Mouse (Mus musculus): Measurements from ENCODE around the gene Ap2s1. TPM values are rescaled to one million over a fixed set of nuclear protein-coding genes. Genes with fewer than 3 reads are reported as not detected.
"Not testable (repeated sequence)": the region's sequence is repeated elsewhere in the genome, so short reads cannot be mapped to it uniquely, and the experiment has no call there.

Ap2s1 gene
- 455 and 489 TPM in 2 replicates for polyA plus RNA-seq (2012; rRNA removed)

DNA sequence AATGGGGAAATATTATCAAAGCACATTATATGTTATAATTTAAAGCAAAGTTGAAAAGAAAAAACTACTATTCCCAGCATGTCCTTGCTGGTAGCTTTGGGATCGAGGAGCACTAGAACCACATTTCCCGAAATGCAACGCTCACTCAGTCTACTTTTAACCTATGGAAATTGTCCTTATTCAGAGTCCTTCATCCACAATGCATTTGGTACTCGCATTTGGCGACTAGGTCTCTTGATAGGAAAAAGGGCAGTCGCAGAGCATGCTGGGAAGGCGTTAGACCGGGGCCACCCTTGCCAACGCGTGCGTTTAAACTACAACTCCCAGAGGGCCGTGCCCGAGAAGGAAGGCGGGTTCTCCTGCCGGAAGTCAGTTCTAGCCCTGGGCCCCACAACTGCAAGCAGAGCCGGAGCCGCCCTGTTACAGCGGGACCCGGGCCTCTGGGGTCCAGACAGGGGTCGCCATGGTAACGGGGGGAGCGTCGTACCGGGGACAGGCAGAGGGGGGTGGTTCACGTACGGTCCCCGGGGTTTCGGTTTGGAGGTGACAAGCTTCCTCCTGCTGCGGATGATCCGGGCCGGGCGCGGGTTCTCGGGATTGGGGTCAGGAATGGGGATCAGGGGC, at the start of gene Ap2s1:
TSS of gene Ap2s1 (plus strand) at position 338 of the 624 bp plus-strand sequence.
- TF ChIP-seq POLR2A (IDR thresholded peaks at IDR 0.05; ENCODE audit: borderline replicate concordance, extremely low read depth, insufficient read depth, insufficient read length, poor library complexity, severe bottlenecking) (peak; percentile 27; the same call in 1 of the 2 replicates), CTCF (IDR thresholded peaks at IDR 0.05; ENCODE audit: borderline replicate concordance, extremely low read depth, insufficient read depth, insufficient read length) (no peak)
- peak; percentile 100 for DNase-seq (ENCODE audit: low read depth)

DNA sequence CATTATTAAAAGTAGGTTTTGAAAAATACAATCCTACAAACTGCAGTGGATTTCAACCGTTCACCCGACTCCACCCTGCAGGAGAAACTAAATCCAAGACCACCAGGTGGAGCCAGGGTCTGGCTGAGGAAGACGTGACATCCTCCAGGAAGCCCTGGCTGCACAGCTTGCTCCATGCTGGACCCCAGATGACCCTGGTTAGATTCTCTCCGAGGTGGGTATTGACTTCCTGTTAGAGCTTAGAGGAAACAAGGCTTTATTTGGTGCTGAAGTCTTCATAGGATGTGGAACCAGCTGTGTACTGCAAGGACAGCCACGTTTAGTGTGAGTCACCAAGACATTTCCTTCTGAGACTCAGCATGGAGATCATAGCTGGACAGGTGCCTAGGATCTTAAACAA, 49.0 kb upstream of the Ap2s1 start:
- DNase-seq (ENCODE audit: low read depth): no peak
- TF ChIP-seq POLR2A (IDR thresholded peaks at IDR 0.05; ENCODE audit: borderline replicate concordance, extremely low read depth, insufficient read depth, insufficient read length, poor library complexity, severe bottlenecking) (no peak), CTCF (IDR thresholded peaks at IDR 0.05; ENCODE audit: borderline replicate concordance, extremely low read depth, insufficient read depth, insufficient read length) (no peak)

DNA sequence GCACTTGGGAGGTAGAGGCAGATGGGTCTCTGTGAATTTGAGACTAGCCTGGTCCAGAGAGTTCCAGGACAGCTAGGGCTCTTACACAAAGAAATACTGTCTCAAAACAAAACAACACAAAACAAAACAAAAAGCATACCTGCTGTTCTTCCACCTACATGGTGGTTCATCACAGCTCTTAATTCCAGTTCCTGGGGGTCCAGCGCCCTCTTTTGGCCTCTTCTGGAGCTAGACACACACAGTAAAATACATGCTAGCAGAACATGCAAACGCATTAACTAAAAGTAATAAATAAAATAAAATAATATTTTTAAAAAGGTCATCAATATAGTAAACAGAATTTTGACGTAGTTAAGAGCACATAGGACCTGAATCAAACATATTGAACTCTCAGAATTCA, 43.2 kb upstream of the Ap2s1 start:
- peak; percentile 11 for DNase-seq (ENCODE audit: low read depth)
- TF ChIP-seq POLR2A (IDR thresholded peaks at IDR 0.05; ENCODE audit: borderline replicate concordance, extremely low read depth, insufficient read depth, insufficient read length, poor library complexity, severe bottlenecking) (no peak), CTCF (IDR thresholded peaks at IDR 0.05; ENCODE audit: borderline replicate concordance, extremely low read depth, insufficient read depth, insufficient read length) (peak; percentile 25; the same call in 1 of the 2 replicates)

- TF ChIP-seq CTCF (IDR thresholded peaks at IDR 0.05; ENCODE audit: borderline replicate concordance, extremely low read depth, insufficient read depth, insufficient read length) (peak; percentile 18; the same call in 1 of the 2 replicates), POLR2A (IDR thresholded peaks at IDR 0.05; ENCODE audit: borderline replicate concordance, extremely low read depth, insufficient read depth, insufficient read length, poor library complexity, severe bottlenecking) (no peak)
- DNase-seq (ENCODE audit: low read depth): no peak
Measured at GRCm38 (mm10) chr7:16699042-16699441, 39.2 kb upstream of the Ap2s1 start.

- TF ChIP-seq CTCF (IDR thresholded peaks at IDR 0.05; ENCODE audit: borderline replicate concordance, extremely low read depth, insufficient read depth, insufficient read length) (no peak), POLR2A (IDR thresholded peaks at IDR 0.05; ENCODE audit: borderline replicate concordance, extremely low read depth, insufficient read depth, insufficient read length, poor library complexity, severe bottlenecking) (no peak)
- DNase-seq (ENCODE audit: low read depth): no peak
Measured at GRCm38 (mm10) chr7:16700583-16700982, 37.6 kb upstream of the Ap2s1 start.

DNA sequence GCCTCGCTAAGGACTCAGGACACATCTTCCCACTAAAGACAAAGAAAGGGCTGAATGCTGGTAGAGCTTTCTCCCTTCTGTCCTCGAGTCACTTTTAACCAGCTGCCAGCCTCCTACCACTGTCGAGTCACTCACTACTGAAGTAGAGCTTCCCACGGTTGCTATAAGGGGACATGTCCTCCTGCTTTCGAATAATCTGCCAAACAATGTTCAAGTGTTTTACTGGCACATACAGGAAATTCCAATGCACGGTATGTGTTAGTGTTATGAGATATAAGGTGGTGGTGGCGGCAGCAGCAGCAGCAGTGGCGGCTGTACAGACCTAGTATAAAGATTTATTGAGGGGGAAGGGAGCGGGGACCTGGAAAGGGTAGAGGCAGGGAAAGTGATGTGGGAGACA, 31.8 kb upstream of the Ap2s1 start:
- DNase-seq (ENCODE audit: low read depth): no peak
- TF ChIP-seq CTCF (IDR thresholded peaks at IDR 0.05; ENCODE audit: borderline replicate concordance, extremely low read depth, insufficient read depth, insufficient read length) (no peak), POLR2A (IDR thresholded peaks at IDR 0.05; ENCODE audit: borderline replicate concordance, extremely low read depth, insufficient read depth, insufficient read length, poor library complexity, severe bottlenecking) (no peak)

DNA sequence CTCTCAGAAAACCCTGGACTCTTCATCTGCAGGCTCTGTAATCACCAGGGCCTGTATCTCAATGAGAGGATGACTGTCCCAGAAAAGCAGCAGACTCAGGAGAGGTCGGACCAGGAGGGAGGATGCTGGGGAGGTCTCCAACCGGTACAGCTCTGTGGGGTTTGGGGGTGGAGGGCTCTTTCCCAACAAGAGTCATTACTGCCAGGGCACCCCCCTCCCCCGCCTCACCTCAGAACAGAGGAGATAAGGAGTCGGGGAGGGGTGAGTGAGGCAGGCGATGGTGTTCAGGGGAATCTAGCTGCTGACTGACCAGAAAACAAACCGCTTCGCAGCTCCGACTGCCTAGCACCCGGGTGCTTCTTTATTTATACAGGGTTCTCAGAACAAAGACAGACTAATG, 30.0 kb upstream of the Ap2s1 start:
- DNase-seq (ENCODE audit: low read depth): no peak
- TF ChIP-seq POLR2A (IDR thresholded peaks at IDR 0.05; ENCODE audit: borderline replicate concordance, extremely low read depth, insufficient read depth, insufficient read length, poor library complexity, severe bottlenecking): no peak

GRCm38 (mm10) chr7:16710604-16711003, 27.6 kb upstream of the Ap2s1 start:
- TF ChIP-seq CTCF (IDR thresholded peaks at IDR 0.05; ENCODE audit: borderline replicate concordance, extremely low read depth, insufficient read depth, insufficient read length) (peak; percentile 24; the same call in 1 of the 2 replicates), POLR2A (IDR thresholded peaks at IDR 0.05; ENCODE audit: borderline replicate concordance, extremely low read depth, insufficient read depth, insufficient read length, poor library complexity, severe bottlenecking) (no peak)
- DNase-seq (ENCODE audit: low read depth): no peak

DNA sequence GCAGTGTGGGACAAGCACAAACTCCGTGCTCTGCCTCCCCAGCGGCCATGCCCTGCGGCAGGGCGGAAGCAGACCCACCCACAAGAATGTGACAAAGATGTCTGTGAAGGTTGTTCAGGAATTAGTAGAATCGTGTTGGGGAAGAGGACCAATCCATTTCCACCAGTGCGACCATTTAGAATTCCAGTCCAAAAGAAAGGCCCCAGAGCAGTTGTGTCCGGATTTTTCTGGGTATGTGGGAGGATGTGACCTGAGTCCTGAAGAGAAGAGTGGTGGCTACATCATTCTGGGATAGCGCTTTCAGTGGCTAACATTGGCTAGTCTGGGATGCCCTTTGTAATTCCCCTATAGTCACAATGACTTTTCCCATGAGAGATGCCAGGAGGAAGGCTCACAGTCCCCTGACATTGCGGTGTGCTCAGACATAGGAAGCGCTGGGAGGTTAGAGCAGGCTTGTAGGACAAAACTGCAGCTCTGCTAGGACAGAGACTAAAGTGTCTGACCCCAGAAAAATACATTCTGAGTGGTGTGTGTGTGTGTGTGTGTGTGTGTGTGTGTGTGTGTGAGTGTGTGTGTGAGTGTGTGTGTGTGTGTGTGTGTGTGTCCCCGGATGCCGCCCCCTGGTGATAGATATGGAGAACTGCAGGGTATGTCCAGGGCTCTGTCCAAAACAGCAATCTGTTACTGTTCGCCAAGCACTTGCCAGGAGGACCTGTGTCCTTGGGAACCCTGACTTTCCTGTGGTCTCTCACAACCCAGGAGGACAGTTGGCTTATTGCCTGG, 25.4 kb upstream of the Ap2s1 start:
- no peak for TF ChIP-seq POLR2A (IDR thresholded peaks at IDR 0.05; ENCODE audit: borderline replicate concordance, extremely low read depth, insufficient read depth, insufficient read length, poor library complexity, severe bottlenecking)
- TF ChIP-seq CTCF (IDR thresholded peaks at IDR 0.05; ENCODE audit: borderline replicate concordance, extremely low read depth, insufficient read depth, insufficient read length): 0 out of 2 replicates have a peak, but pooled peaks have one; percentile 12
- no peak for DNase-seq (ENCODE audit: low read depth)

- DNase-seq (ENCODE audit: low read depth): not testable (repeated sequence)
Measured at GRCm38 (mm10) chr7:16716456-16717152, 21.6 kb upstream of the Ap2s1 start.

GRCm38 (mm10) chr7:16721629-16722028, 16.6 kb upstream of the Ap2s1 start, which contains the start of gene Ceacam9:
Gene Ceacam9 (plus strand): TSS chr7:16721929.
- no peak for TF ChIP-seq CTCF (IDR thresholded peaks at IDR 0.05; ENCODE audit: borderline replicate concordance, extremely low read depth, insufficient read depth, insufficient read length)
- TF ChIP-seq POLR2A (IDR thresholded peaks at IDR 0.05; ENCODE audit: borderline replicate concordance, extremely low read depth, insufficient read depth, insufficient read length, poor library complexity, severe bottlenecking): no peak
- DNase-seq (ENCODE audit: low read depth): no peak

DNA sequence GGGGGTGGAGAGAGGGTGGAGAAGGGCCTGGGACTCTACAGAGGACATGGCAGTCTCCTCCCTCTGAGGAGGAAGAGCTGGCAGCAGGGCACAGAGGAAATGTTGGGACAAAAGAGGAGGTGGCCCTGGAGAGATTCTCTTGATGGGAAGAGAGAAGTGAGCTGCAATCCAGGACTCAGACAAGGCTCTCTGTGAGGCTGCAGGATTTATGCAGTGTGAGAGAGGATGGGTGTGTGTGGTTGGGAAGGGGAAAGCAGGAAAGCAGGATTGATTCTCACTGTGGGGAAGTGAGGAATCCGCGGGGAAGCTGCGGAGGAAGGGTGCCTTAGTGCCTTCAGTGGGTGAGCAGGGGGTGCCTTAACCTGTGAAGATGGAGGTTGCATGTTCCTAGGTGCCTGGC, 15.7 kb upstream of the Ap2s1 start:
- not testable (repeated sequence) for DNase-seq (ENCODE audit: low read depth)

Measured in brain, embryonic 14.5 days (tissue).